Mouse (Mus musculus) kidney, postnatal 0 days (tissue): ENCODE results near the gene Shroom3. TPM values are rescaled to one million over a fixed set of nuclear protein-coding genes. Genes with fewer than 3 reads are reported as not detected.

Source experiments
- ATAC-seq: fragments of 200-750 bp; cut with Nextera tagmentation; replicated peaks from 2 replicates; pipeline ENCODE4 v1.8.0; 2017; ENCODE audit warnings: low read depth, moderate number of reproducible peaks, moderate TSS enrichment, moderate library complexity; ENCODE audit not compliant: low FRiP score
- DNase-seq: peaks from one replicate; pipeline ENCODE4 v3.0.0-alpha.2; 2016; ENCODE audit warnings: low spot score
- H3K27ac ChIP-seq: fragments of 300-500 bp; sonication (generic); 2 replicates; pipeline ENCODE4 v1.5.1; 2014; ENCODE audit warnings: mild to moderate bottlenecking
- H3K27me3 ChIP-seq: fragments of 300-500 bp; sonication (generic); 2 replicates; pipeline ENCODE4 v1.6.1; 2014; ENCODE audit warnings: low read length, mixed read lengths; ENCODE audit not compliant: insufficient read depth
- H3K36me3 ChIP-seq: fragments of 300-500 bp; sonication (generic); 2 replicates; pipeline ENCODE4 v1.6.1; 2014; ENCODE audit warnings: low read length, mixed read lengths; ENCODE audit not compliant: insufficient read depth
- H3K4me1 ChIP-seq: fragments of 300-500 bp; sonication (generic); replicated peaks from 2 replicates; pipeline ENCODE4 v1.6.1; 2014; ENCODE audit warnings: antibody characterized with exemption, low read length, mixed read lengths; ENCODE audit not compliant: insufficient read depth
- H3K4me2 ChIP-seq: fragments of 300-500 bp; sonication (generic); 2 replicates; pipeline ENCODE4 v1.6.1; 2014; ENCODE audit warnings: mild to moderate bottlenecking, low read length, moderate library complexity, mixed read lengths
- H3K4me3 ChIP-seq: fragments of 300-500 bp; sonication (generic); replicated peaks from 2 replicates; pipeline ENCODE4 v1.5.1; 2014; ENCODE audit warnings: low read depth, low read length
- H3K9ac ChIP-seq: fragments of 300-500 bp; sonication (generic); 2 replicates; pipeline ENCODE4 v1.6.1; 2014; ENCODE audit warnings: low read depth, low read length
- H3K9me3 ChIP-seq: fragments of 300-500 bp; sonication (generic); replicated peaks from 2 replicates; pipeline ENCODE4 v1.6.1; 2016; ENCODE audit warnings: low read length, inconsistent platforms, mixed read lengths
- CTCF ChIP-seq: IDR thresholded peaks from 2 replicates; pipeline ENCODE4 v1.5.1; 2016; ENCODE audit warnings: antibody characterized with exemption, low read depth, mild to moderate bottlenecking, moderate library complexity
- WGBS: fragments of 180-500 bp; shearing (Covaris S2); extraction: QIAGEN DNeasy Blood & Tissue Kit; methylation state at CpG from one replicate; pipeline ENCODE4 v1.1.7; 2014; 5-methylcytosine and 5-hydroxymethylcytosine counted together
- polyA plus RNA-seq: library from polyadenylated mRNA; unstranded; fragments of >200 nt; fragmentation: Nextera tagmentation; extraction: Ambion mirVana; gene quantifications from 2 replicates; pipeline ENCODE4 v1.2.1, GENCODE M21; 2015

Shroom3 gene
- polyA plus RNA-seq, 1 experiment from 2014 or later, result 6.7 TPM

DNA sequence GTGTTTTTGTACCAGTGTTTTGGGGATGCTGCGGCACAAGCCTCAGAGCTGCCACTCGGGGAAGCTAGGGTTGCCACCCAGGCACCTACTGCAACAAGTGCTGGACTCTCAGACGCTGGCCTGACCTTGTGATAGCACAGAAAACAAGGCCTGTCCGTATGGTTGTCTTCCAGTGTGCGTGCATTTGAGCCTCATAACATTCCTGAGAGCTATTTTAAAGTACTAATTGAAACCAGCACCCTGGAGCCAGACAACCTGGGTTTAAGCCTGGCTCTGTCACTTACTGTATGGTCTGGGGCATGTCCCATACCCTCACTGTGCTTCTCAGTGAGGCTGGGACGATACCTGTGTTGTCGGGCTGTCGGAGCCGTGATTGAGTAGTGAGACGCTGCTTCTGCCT, 276.1 kb downstream of the Shroom3 start:
- no peak for TF ChIP-seq CTCF
- Histone ChIP-seq H3K27ac (no peak overlapping the region), H3K4me1 (0 out of 2 replicates have a peak, but pooled peaks cover 4% of the 10 kb centered on the region), H3K4me3 (no peak overlapping the region), H3K9ac (no peak overlapping the region), H3K27me3 (no peaks in the 10 kb centered on the region), H3K9me3 (no peaks in the 10 kb centered on the region), H3K4me2 (no peak overlapping the region), H3K36me3 (peaks cover 41% of the 10 kb centered on the region)
- WGBS, result 77% methylated on average over 10 of the region's 10 CpGs
- no peak for ATAC-seq
- DNase-seq, result no peak

DNA sequence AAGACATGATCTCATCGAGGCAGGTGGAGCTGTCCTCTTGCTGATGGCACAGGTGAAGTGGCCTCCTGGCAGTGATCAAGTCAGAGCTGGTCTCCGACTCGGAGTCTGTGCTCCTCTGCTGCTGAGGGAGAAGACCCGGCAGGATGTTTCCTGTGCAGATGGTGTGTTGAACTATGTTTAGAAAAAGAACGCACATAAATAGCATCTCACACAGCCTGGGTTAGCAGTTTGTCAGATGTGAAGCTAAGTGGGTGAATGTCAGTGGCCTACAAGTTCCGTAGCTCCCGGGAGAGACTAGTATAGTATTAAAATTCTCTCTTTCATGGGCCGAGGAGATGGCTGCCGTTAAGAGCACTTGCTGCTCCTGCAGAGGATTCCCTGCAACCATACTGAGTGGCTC, 276.5 kb downstream of the Shroom3 start:
- H3K4me3 ChIP-seq, result no peak overlapping the region
- peaks cover 45% of the 10 kb centered on the region for H3K36me3 ChIP-seq
- no peak for TF ChIP-seq CTCF
- no peak overlapping the region for H3K9ac ChIP-seq
- H3K4me1 ChIP-seq, result 0 out of 2 replicates have a peak, but pooled peaks cover 4% of the 10 kb centered on the region
- ATAC-seq, result no peak
- H3K27ac ChIP-seq, result no peak overlapping the region
- no peak for DNase-seq
- no peak overlapping the region for H3K4me2 ChIP-seq
- no peaks in the 10 kb centered on the region for H3K9me3 ChIP-seq
- H3K27me3 ChIP-seq, result no peaks in the 10 kb centered on the region
- 60% methylated on average over 9 of the region's 9 CpGs for WGBS

DNA sequence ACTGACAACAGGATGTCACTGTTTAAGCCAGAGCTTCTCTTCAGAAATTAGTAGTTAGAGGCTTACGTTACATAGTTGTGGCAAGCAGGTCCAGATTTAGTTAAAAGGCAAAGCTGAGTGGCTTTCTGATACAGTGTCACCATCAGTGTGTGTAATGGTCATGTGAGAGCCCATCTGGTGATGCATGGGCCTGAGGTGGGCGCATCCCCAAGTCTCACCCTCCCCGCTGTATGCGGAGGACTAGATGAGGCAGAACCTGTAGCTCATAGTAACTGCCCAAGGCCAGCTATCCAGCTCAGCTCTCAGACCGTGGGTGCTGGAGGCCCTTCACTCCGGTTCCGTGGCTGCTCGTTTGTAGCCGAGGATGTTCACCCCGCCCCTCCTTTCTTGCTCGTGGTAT, 278.1 kb downstream of the Shroom3 start:
- H3K9ac ChIP-seq, result no peak overlapping the region
- peaks cover 41% of the 10 kb centered on the region for H3K36me3 ChIP-seq
- WGBS, result 72% methylated on average over 11 of the region's 11 CpGs
- H3K4me3 ChIP-seq, result no peak overlapping the region
- H3K4me1 ChIP-seq, result 0 out of 2 replicates have a peak, but pooled peaks cover 4% of the 10 kb centered on the region
- no peak for DNase-seq
- no peak for TF ChIP-seq CTCF
- H3K27ac ChIP-seq, result no peak overlapping the region
- H3K4me2 ChIP-seq, result no peak overlapping the region
- H3K27me3 ChIP-seq, result no peaks in the 10 kb centered on the region
- peak; percentile 42; the same call in 1 of the 2 replicates for ATAC-seq
- no peaks in the 10 kb centered on the region for H3K9me3 ChIP-seq

DNA sequence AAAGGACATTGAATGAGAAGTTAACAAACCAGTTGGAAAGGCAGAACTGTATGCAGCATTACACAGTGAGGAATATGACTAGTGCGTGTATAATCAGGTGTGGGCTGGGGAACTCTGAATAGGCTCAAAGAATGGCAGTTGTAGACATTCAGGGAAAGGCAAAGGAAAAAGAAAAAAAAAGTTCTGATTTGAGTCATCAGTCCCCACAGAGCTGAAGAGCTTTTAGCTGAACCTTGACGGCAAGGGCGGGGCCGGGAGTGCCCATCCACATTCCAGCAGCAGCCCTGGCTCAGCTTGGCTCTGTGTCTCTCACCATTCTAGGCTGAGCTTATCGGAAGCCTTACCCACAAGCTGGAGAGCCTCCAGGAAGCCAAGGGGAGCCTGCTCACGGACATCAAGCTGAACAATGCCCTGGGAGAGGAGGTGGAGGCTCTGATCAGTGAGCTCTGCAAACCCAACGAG, 278.6 kb downstream of the Shroom3 start:
- Histone ChIP-seq H3K4me1 (0 out of 2 replicates have a peak, but pooled peaks cover 4% of the 10 kb centered on the region), H3K4me2 (no peak overlapping the region), H3K27ac (no peak overlapping the region), H3K36me3 (peaks cover 41% of the 10 kb centered on the region), H3K9me3 (no peaks in the 10 kb centered on the region), H3K27me3 (no peaks in the 10 kb centered on the region), H3K4me3 (no peak overlapping the region), H3K9ac (no peak overlapping the region)
- no peak for DNase-seq
- no peak; the same call in 1 of the 2 replicates for ATAC-seq
- 76% methylated on average over 7 of the region's 7 CpGs for WGBS
- no peak for TF ChIP-seq CTCF

DNA sequence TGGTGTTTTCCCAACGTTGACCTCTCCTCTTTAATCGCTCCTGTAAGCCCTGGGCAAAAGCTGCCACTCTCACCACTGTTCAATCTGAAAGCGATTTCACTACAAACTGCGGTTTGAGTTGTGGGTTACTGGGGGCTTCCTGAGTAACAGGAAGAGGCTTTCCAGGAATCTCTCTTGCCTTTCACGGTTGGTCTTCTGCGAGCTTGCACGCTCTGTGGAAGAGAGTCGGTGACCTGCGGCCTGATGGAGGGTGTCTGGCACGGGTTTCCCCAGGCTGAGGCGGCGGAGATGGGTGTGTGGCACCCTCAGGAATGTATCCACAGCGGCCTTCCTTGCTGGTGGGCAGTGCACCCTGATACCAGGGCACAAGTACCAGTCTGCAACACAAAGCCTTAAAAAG, 281.5 kb downstream of the Shroom3 start:
- H3K27ac ChIP-seq, result no peak overlapping the region
- no peak for ATAC-seq
- no peak overlapping the region for H3K9ac ChIP-seq
- peaks cover 27% of the 10 kb centered on the region; the same call in 1 of the 2 replicates for H3K36me3 ChIP-seq
- 0 out of 2 replicates have a peak, but pooled peaks cover 4% of the 10 kb centered on the region for H3K4me1 ChIP-seq
- no peak for TF ChIP-seq CTCF
- no peak overlapping the region for H3K4me3 ChIP-seq
- H3K4me2 ChIP-seq, result no peak overlapping the region
- no peak for DNase-seq
- 76% methylated on average over 13 of the region's 13 CpGs for WGBS
- no peaks in the 10 kb centered on the region for H3K9me3 ChIP-seq
- no peaks in the 10 kb centered on the region for H3K27me3 ChIP-seq

DNA sequence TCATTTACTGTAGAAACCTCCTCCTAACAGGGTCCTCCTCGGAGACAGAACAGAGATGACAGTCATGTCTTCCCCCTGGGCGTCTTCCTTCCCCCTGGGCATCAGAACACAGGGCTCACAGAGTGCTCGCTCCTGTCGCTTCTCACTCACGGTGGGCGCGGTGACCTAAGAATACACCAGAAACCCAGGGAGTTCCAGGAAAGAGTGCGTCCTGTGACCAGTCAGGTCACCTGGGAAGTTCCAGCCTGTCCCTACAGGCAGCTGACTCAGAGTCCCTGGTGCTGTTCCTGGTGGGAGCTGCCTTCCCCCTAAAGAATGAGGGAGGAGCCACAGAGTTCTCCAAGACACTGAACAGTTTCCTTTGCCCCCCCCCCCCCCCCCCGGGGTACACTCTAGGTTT, 283.9 kb downstream of the Shroom3 start:
- Histone ChIP-seq H3K4me2 (no peak overlapping the region), H3K4me1 (no peaks in the 10 kb centered on the region), H3K9ac (no peak overlapping the region), H3K9me3 (no peaks in the 10 kb centered on the region), H3K4me3 (no peak overlapping the region), H3K27ac (no peak overlapping the region), H3K27me3 (no peaks in the 10 kb centered on the region), H3K36me3 (peaks cover 20% of the 10 kb centered on the region; the same call in 1 of the 2 replicates)
- ATAC-seq (no peak), DNase-seq (no peak)
- WGBS, result 91% methylated on average over 8 of the region's 9 CpGs
- TF ChIP-seq CTCF, result no peak

DNA sequence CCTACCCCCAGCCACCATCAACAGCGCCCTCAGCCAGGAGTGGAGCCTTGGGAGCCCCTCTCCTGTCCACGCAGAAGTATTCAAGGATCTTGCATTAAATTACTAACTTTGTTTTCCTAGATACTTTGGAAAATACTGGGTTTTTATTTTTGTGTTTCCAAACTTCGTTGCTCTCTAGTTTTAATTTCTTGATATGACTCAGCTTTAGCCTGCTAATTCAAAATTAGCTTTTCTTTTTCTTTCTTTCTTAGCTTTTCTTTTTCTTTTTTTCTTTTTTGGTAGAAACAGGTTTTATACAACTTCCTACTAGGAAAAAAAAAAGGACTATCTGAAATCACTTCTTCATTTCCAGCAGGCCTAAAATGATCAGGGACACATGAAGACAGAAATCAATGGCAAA, 284.7 kb downstream of the Shroom3 start:
- no peak for DNase-seq
- WGBS, result 94% methylated on average over 3 of the region's 3 CpGs

More for the DNA sequence above, 284.7 kb downstream of the Shroom3 start:
- no peak for TF ChIP-seq CTCF
- Histone ChIP-seq H3K4me1 (no peaks in the 10 kb centered on the region), H3K4me3 (no peak overlapping the region), H3K9ac (no peak overlapping the region), H3K9me3 (no peaks in the 10 kb centered on the region), H3K36me3 (peaks cover 16% of the 10 kb centered on the region; the same call in 1 of the 2 replicates), H3K4me2 (no peak overlapping the region), H3K27ac (no peak overlapping the region), H3K27me3 (no peaks in the 10 kb centered on the region)
- no peak for ATAC-seq
